Mouse (Mus musculus) cerebellum, adult 11-12 months (tissue): ENCODE results near the gene Ptprcap.

Experiments used
- DNase-seq: peaks from one replicate; pipeline ENCODE4 v3.0.0; 2022

Ptprcap gene

DNA sequence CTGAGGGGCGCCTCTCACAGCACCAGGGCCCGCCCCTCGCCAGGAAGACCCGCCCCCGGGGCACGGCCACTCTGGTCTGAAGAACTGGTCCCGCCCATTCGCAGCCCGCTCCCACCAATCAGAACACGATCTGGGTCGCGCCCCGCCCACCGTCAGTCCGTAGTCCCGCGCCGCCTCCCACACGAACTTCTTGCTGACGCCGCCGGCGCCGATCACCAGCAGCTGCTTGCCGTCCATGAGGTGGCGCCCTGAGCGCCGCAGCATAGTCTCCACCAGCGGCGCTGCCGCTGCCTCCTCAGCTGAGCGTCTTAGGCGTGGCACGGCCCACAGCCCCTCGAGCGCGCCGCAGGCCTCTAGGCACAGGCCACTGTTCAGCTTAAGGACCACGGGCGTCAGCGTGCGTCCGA, 16.0 kb downstream of the Ptprcap start:
- DNase-seq: peak; percentile 99

DNA sequence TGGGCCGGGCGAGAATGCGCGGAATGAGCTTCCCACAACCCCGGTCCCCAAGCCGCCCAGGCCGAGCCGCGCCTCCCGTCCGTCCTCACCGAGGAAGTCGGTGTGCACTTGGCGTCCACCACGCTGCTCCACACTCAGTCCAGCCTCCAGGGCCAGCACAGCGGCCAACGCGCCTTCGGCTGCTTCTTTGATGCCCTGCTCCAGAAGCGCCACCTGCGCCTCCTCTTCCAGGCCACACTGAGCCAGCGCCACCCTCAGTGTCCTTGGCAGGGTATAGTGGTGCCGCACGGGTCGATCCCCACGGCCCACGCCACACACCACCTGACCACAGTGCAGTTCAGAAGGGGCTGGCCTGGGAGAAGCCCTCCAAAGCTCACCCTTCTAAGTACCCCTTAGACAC, 16.4 kb downstream of the Ptprcap start:
- peak; percentile 76 for DNase-seq

GRCm38 (mm10) chr19:4170723-4171392, 17.5 kb downstream of the Ptprcap start:
- peak; percentile 50 for DNase-seq

DNA sequence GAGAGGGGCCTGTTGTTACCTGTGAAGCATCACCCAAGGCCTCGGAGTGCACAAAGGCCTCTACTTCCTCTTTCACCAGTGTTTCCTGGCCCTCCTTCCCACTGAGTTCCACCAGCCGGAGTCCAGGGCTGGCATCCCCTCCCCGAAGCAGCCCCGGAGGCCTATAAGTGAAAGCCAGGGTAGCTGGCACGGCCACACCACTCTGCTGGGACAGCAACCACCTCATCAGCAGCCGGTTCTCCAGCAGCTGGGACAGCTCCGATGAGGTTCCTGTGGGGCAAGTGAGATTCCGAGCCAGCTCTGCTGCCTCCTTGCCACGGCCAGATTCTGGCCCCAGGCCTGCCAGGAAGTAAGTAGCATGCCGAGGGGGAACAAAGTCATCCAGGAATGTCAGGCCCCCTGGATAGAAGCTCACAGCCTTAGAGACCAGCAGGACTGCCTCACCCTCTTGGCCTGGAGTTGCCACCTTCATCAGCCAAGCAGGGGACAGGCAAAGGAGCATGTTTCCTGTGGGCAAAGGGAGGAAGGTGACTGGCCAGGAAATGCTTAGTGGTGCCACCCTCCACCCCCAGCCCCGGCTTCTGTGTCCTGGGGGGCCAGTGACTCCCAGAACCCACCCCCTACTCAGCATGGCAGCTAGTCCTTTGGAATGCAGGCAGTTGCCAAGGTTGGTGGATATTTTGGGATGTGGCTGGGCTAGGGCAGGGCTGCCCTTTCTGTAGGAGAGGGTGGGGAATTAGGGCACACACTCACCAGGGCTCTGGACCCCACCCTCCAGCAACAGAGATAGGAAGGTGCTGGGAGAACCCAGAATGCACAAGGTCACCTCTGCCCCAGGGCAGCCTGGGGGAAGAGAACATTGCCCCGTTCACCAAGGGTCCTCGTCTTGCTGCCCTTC, 18.2 kb downstream of the Ptprcap start:
- peak; percentile 49 for DNase-seq

- DNase-seq: no peak
Observed at GRCm38 (mm10) chr19:4172925-4173324, 19.5 kb downstream of the Ptprcap start.

GRCm38 (mm10) chr19:4175368-4175947, 22.1 kb downstream of the Ptprcap start, which contains the start of gene Carns1:
Gene Carns1 (minus strand): TSS chr19:4175479.
- no peak for DNase-seq

DNA sequence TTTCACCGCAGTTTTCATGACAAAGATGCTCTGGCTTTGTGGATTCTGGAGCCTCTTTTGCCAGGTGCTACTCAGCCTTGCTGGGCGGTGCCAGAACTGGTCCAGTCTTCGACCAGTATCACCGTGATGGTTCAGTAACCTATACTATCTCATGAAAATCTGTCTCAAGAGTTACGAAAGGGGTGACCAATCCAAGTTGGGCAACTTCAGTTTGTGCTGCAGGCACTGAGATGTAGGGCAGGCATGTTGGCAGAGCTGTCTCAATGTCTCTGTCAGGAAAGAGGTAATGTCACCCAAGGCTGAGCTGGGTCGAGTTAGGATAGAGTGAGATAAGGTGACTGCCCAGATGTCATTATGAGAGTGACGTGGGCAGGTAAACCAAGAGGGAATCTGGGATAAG, 27.0 kb downstream of the Ptprcap start:
- DNase-seq: no peak

DNA sequence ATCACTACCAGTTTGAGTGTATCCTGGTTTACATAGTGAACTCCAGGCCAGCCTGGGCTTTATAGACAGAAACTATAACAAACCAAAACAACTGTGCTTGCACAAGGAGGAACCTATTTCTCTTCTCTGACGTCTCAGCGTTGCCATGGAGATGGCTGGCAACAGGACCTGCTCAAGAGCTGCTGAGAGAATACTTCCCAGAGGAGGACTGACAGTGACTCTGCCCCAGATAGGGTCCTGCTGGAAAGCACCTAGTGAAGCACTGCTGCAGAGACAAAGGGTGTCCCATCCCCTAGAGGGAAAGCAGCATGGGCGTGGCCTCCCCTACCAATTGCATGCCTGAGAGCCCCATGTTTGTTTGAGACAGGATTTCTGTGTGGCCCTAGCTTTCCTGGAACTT, 28.5 kb downstream of the Ptprcap start:
- no peak for DNase-seq

DNA sequence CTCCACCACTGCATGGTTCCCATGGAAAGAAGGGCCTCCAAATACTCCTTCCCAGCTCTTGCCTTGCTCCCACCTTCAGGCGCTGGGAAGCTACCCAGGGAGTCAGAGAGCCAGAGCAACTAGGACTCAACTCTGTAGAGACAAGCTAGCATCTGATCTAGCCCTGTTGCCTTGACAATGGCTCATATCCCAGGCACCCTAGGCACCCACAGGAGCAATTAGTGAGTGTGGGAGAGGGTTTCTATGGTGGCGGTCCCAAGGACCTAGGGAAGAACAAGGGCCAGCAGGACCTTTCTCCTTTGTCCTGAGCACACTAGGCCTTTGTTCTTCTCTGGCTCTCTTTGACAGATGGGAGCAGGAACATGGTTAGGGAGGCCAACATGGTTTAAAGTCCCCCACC, 30.3 kb downstream of the Ptprcap start:
- DNase-seq: no peak

- DNase-seq: no peak
Observed at GRCm38 (mm10) chr19:4184976-4185975, 31.9 kb downstream of the Ptprcap start.

- DNase-seq: no peak
Observed at GRCm38 (mm10) chr19:4187303-4187702, 33.9 kb downstream of the Ptprcap start.

- peak; percentile 46 for DNase-seq
Observed at GRCm38 (mm10) chr19:4189051-4189620, 35.7 kb downstream of the Ptprcap start.

GRCm38 (mm10) chr19:4190831-4191334, 37.5 kb downstream of the Ptprcap start, which contains the start of gene Tbc1d10c:
Gene Tbc1d10c (minus strand): TSS chr19:4191284.
- peak; percentile 68 for DNase-seq

GRCm38 (mm10) chr19:4191528-4192250, 38.3 kb downstream of the Ptprcap start, which contains the start of gene Ppp1ca:
Gene Ppp1ca (plus strand): TSS chr19:4192065.
- DNase-seq: peak; percentile 90

- no peak for DNase-seq
Observed at GRCm38 (mm10) chr19:4192251-4192985, 39.0 kb downstream of the Ptprcap start.

- DNase-seq: peak; percentile 60
Observed at GRCm38 (mm10) chr19:4193129-4193528, 39.7 kb downstream of the Ptprcap start.

DNA sequence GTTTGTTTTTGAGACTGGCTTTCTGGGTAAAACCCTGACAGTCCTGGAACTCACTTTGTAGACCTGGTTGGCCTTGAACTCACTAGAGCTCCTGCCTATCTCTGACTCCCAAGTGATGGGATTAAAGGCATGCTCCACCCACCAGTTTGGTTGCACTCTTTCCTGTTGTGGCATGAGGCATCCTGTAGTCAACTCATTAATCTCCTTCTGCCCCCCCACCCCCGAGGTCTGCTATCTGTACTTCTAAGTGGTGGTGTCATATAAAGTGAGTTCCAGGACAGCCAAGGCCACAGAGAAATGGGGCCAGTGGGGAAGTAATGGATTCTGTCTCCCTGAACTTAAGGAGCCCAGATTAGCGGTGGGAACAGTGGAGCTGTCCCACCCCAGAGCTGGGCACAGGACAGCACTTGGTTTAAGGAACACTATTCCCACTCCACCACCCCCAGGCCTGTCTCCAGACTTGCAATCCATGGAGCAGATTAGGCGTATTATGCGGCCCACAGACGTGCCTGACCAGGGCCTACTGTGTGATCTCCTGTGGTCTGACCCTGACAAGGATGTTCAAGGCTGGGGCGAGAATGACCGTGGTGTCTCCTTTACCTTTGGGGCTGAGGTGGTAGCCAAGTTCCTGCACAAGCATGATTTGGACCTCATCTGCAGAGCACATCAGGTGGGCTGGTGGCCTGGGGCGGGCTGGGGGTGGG, 40.8 kb downstream of the Ptprcap start:
- DNase-seq: peak; percentile 52

GRCm38 (mm10) chr19:4194776-4195650, 41.6 kb downstream of the Ptprcap start:
- DNase-seq: peak; percentile 89
